Mouse (Mus musculus) erythroblast, embryonic 14.5 days (primary cell): ENCODE results near the gene Tcf12. TPM values are rescaled to one million over a fixed set of nuclear protein-coding genes. Genes with fewer than 3 reads are reported as not detected.
A peak's percentile ranks its signal among the peaks of the same experiment; 100 is the strongest.

Experiments used
- H3K27me3 ChIP-seq: 2 replicates; pipeline ENCODE4 v1.6.1; 2012; ENCODE audit warnings: inconsistent platforms; ENCODE audit not compliant: control insufficient read depth
- H3K36me3 ChIP-seq: 2 replicates; pipeline ENCODE4 v1.6.1; 2012; ENCODE audit warnings: mild to moderate bottlenecking, inconsistent platforms; ENCODE audit not compliant: control insufficient read depth
- H3K4me1 ChIP-seq: 2 replicates; pipeline ENCODE4 v1.6.1; 2012; ENCODE audit warnings: inconsistent platforms; ENCODE audit not compliant: control insufficient read depth
- H3K4me3 ChIP-seq: replicated peaks from 2 replicates; pipeline ENCODE3; 2012; ENCODE audit warnings: moderate library complexity, mild to moderate bottlenecking, inconsistent platforms
- H3K9me3 ChIP-seq: 2 replicates; pipeline ENCODE4 v1.6.1; 2012; ENCODE audit warnings: low read length, inconsistent platforms, mixed read lengths; ENCODE audit not compliant: control insufficient read depth
- GATA1 ChIP-seq: IDR thresholded peaks from 2 replicates; pipeline ENCODE4 v1.6.1; 2012; ENCODE audit warnings: low read length, inconsistent platforms, mixed read lengths
- TAL1 ChIP-seq: IDR thresholded peaks from 3 replicates; pipeline ENCODE4 v1.6.1; 2012; ENCODE audit warnings: low read length, inconsistent platforms, mixed read lengths
- polyA plus RNA-seq: library from polyadenylated mRNA; stranded (reverse); fragments of >175 nt; gene quantifications from 2 replicates; pipeline ENCODE4 v1.2.3, GENCODE M21; 2012

Gene Tcf12
- polyA plus RNA-seq, 1 experiment: 1.2 TPM

GRCm38 (mm10) chr9:71930431-71931357 lies 181.0 kb downstream of the Tcf12 start:
- Histone ChIP-seq H3K27me3 (no peaks in the 10 kb centered on the region), H3K36me3 (peaks cover 2% of the 10 kb centered on the region; the same call in 1 of the 2 replicates), H3K4me3 (peak overlapping the region; percentile 17), H3K9me3 (no peaks in the 10 kb centered on the region), H3K4me1 (peaks cover 28% of the 10 kb centered on the region)
- TF ChIP-seq GATA1 (no peak), TAL1 (no peak)

- H3K4me3 ChIP-seq: no peak overlapping the region
- H3K4me1 ChIP-seq: no peaks in the 10 kb centered on the region; the same call in 1 of the 2 replicates
- no peaks in the 10 kb centered on the region for H3K27me3 ChIP-seq
- H3K36me3 ChIP-seq: peaks cover 2% of the 10 kb centered on the region
- H3K9me3 ChIP-seq: no peaks in the 10 kb centered on the region
- no peak for TF ChIP-seq GATA1
Observed at GRCm38 (mm10) chr9:71916662-71916953, 195.1 kb downstream of the Tcf12 start.

- Histone ChIP-seq H3K27me3 (no peaks in the 10 kb centered on the region), H3K4me1 (no peaks in the 10 kb centered on the region; the same call in 1 of the 2 replicates), H3K36me3 (peaks cover 2% of the 10 kb centered on the region), H3K9me3 (no peaks in the 10 kb centered on the region), H3K4me3 (no peak overlapping the region)
- no peak for TF ChIP-seq GATA1
- no peak for TF ChIP-seq TAL1
Observed at GRCm38 (mm10) chr9:71915871-71916661, 195.6 kb downstream of the Tcf12 start.

GRCm38 (mm10) chr9:71906522-71906921 lies 205.1 kb downstream of the Tcf12 start:
- TF ChIP-seq TAL1: no peak
- no peak for TF ChIP-seq GATA1
- no peaks in the 10 kb centered on the region; the same call in 1 of the 2 replicates for H3K4me1 ChIP-seq
- 0 out of 2 replicates have a peak, but pooled peaks cover 2% of the 10 kb centered on the region for H3K9me3 ChIP-seq
- H3K27me3 ChIP-seq: no peaks in the 10 kb centered on the region
- H3K36me3 ChIP-seq: peaks cover 11% of the 10 kb centered on the region
- no peak overlapping the region for H3K4me3 ChIP-seq

GRCm38 (mm10) chr9:71898852-71899251 lies 212.8 kb downstream of the Tcf12 start:
- no peak for TF ChIP-seq GATA1
- TF ChIP-seq TAL1: no peak
- Histone ChIP-seq H3K4me3 (no peak overlapping the region), H3K4me1 (0 out of 2 replicates have a peak, but pooled peaks cover 2% of the 10 kb centered on the region), H3K9me3 (no peaks in the 10 kb centered on the region), H3K36me3 (no peaks in the 10 kb centered on the region; the same call in 1 of the 2 replicates), H3K27me3 (no peaks in the 10 kb centered on the region)

GRCm38 (mm10) chr9:71897399-71897798 lies 214.3 kb downstream of the Tcf12 start:
- no peaks in the 10 kb centered on the region for H3K27me3 ChIP-seq
- TF ChIP-seq TAL1: no peak
- TF ChIP-seq GATA1: no peak

GRCm38 (mm10) chr9:71895931-71896724 lies 215.5 kb downstream of the Tcf12 start:
- Histone ChIP-seq H3K4me1 (peaks cover 2% of the 10 kb centered on the region; the same call in 1 of the 2 replicates), H3K36me3 (no peaks in the 10 kb centered on the region), H3K9me3 (no peaks in the 10 kb centered on the region), H3K4me3 (no peak overlapping the region), H3K27me3 (no peaks in the 10 kb centered on the region)
- TF ChIP-seq TAL1 (no peak), GATA1 (no peak)

More at GRCm38 (mm10) chr9:71897399-71897798, 214.3 kb downstream of the Tcf12 start:
- Histone ChIP-seq H3K9me3 (no peaks in the 10 kb centered on the region), H3K4me1 (peaks cover 2% of the 10 kb centered on the region; the same call in 1 of the 2 replicates), H3K36me3 (no peaks in the 10 kb centered on the region), H3K4me3 (no peak overlapping the region)

GRCm38 (mm10) chr9:71895291-71895690 lies 216.4 kb downstream of the Tcf12 start:
- Histone ChIP-seq H3K4me1 (peaks cover 2% of the 10 kb centered on the region; the same call in 1 of the 2 replicates), H3K9me3 (no peaks in the 10 kb centered on the region), H3K27me3 (no peaks in the 10 kb centered on the region), H3K36me3 (no peaks in the 10 kb centered on the region), H3K4me3 (no peak overlapping the region)
- no peak for TF ChIP-seq TAL1
- no peak for TF ChIP-seq GATA1
